Mouse (Mus musculus) embryonic stem cell, embryonic (primary cell): ENCODE measurements around the gene Apba1.

Experiments used
- CTCF ChIA-PET, 4 experiments: fragments of 300-600 bp in 2 of 4; fragments of 350-600 bp in 2 of 4; sonication (Branson Sonifier 250); formaldehyde crosslinking; loops; one replicate each; lab custom pipeline; 2022; ENCODE audit warnings: inconsistent platforms in 2 of 4; lab: Charles Lee
- POLR2A ChIA-PET, 4 experiments: fragments of 300-600 bp in 2 of 4; fragments of 350-600 bp in 2 of 4; sonication (Branson Sonifier 250); formaldehyde crosslinking; loops; one replicate each; lab custom pipeline; 2022; ENCODE audit warnings: antibody characterized with exemption in 4 of 4, inconsistent platforms in 1 of 4; lab: Charles Lee

The Apba1 gene

DNA sequence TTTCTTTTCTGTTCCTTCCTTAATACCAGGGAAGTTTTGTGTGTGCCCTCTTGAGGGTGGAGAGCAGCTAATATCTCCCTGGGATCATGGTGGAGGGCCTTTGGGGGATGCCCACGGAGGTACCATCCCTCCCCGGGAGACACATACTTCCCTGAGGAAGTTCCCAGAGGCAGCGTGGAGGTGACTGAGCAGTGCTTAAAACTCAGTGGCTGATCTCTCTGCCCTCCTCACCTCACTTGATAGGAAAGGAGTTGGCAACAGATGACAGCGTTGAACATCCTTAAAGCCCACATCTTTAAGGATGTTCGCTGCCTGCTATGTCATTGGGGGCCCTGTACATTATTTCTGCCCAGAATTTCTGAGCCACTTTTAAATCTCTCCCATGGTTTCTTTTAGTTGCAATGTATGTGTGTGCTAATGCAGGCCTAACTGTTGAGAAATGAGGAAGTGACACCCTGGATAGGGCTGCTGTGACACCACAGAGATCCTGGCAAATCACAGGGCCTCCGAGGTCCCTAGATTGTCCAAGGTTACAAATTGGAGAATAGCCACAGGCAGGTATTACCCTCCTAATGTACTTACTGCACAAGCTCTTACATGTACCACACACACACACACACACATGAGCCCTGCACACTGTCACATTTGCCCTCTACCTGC lies 187.5 kb downstream of the Apba1 start:
- ChIA-PET POLR2A (interaction anchor here in 2 of 4 experiments (1.2 to 2.9 kb wide), 2 partner anchors 10 to 11 kb away, joined by 4 to 19 read pairs; no protein-coding TSS in a partner anchor), CTCF (interaction anchor here in 1 of 4 experiments (1.0 kb wide), 1 partner anchor 14 kb away, joined by 5 read pairs; no protein-coding TSS in a partner anchor)

DNA sequence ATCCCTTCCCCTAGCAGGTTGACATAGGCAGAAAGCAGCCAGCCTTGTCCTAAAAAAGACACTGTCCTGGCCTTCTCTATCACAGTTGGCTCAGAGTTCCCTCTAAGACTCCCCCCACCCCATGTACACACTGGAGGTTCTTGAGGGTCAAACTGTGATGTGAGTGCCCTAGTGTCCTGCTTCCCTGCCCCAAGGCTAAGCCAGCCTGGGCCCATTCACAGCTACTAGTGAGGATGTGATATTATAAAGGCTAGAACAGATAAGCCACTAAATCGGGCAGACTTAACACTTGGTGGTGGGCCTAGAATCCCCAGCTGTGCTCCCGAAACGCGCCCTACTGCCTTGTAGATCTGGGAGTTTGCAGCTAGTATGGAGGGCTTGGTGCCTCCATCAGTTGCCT lies 188.1 kb downstream of the Apba1 start:
- CTCF ChIA-PET = interaction anchor here in 1 of 4 experiments (1.0 kb wide), 1 partner anchor 14 kb away, joined by 5 read pairs; no protein-coding TSS in a partner anchor
- POLR2A ChIA-PET = interaction anchor here in 2 of 4 experiments (1.2 to 2.9 kb wide), 3 partner anchors 9 to 10 kb away, joined by 4 to 19 read pairs (median 8); no protein-coding TSS in a partner anchor

DNA sequence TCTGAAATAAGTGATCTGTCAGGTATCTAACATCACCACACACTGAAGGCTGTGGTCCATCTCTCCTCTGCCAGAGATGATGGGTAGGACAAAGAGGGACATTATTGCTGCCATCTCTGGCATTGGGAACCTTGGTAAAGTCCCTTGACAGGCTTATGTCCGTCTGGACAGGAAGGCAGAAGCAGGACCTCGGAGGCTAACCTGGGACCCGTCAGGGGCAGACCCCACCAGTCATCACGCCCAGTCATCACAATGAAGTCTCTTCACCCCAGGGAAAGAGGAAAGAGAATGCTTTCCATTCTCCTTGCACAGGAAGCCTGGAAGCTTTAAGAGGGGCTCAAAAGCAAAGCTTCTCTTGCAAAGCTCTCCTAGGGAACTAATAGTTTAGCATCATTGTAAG lies 189.2 kb downstream of the Apba1 start:
- ChIA-PET CTCF (interaction anchor here in 3 of 4 experiments (0.6 to 1.5 kb wide), 4 partner anchors 12 to 190 kb away, joined by 3 to 6 read pairs (median 3); no protein-coding TSS in a partner anchor), POLR2A (interaction anchor here in 3 of 4 experiments (0.6 to 2.2 kb wide), 6 partner anchors 8 to 157 kb away, joined by 3 to 8 read pairs (median 4); no protein-coding TSS in a partner anchor)

DNA sequence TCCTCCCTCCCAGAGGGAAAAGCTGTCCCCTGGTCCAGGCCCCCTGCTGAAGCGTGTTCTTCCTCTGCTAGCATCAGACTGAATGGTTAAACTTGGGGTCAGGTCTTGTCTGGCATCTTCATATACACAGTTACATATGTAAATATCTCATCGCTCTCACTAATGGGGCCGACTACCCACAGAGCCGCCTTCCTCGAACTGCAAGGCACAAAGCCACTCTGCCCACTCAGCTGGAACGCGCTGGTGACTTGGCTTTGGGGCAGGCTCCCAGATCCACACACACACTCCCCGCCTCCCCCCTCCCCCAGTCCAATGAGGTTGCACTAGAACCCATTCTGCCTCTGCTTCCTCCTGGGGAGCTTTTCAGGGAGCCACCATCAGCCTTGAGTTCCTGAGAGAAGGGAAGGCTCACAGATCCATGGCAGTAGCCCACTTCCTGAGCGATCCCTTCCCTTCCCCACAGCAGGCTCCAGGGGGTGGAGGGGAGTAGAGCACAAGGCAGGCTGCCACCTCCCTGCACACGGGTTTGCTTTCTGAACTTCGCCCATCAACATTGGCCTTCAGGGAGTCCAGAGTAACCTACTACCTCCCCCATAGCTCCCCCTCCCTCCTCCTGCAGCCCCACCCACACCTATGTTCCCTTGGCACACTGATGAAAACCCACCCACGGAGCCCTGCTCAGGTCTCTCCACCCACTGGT lies 189.8 kb downstream of the Apba1 start:
- ChIA-PET POLR2A (interaction anchor here in 3 of 4 experiments (0.6 to 2.2 kb wide), 7 partner anchors 8 to 157 kb away, joined by 3 to 8 read pairs (median 3); no protein-coding TSS in a partner anchor), CTCF (interaction anchor here in 3 of 4 experiments (0.6 to 1.5 kb wide), 4 partner anchors 11 to 190 kb away, joined by 3 to 6 read pairs (median 3); no protein-coding TSS in a partner anchor)

DNA sequence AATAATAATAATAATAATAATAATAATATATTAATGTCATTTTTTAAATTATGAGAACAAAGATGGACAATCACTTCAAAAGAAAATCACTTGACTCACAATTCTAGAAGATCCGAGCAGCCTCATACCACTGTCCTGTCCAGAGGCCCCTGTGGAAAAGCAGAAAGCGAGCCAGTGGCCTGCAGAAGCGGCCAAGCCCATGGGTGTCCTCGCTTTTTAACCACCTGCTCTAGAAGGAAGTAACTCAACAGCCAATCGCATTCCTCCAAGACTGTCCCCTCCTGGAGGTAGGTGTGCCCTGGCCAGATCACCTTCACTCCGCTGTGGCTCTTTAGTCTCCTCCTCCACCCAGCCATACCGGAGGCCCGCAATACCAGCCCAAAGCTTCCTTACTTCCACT lies 196.8 kb downstream of the Apba1 start:
- POLR2A ChIA-PET = interaction anchor here in 3 of 4 experiments (0.5 to 3.4 kb wide), 29 partner anchors 8 to 820 kb away, joined by 3 to 22 read pairs (median 5); partner anchors contain the start of genes Apba1 (in 1 of the 3), Fam189a2 (in 1 of the 3), Fxn (in 1 of the 3) and Klf9 (in 1 of the 3)
- CTCF ChIA-PET = interaction anchor here in 2 of 4 experiments (0.6 to 2.8 kb wide), 5 partner anchors 10 to 326 kb away, joined by 3 to 10 read pairs (median 3); partner anchors contain the start of gene Apba1 (in 1 of the 2)

DNA sequence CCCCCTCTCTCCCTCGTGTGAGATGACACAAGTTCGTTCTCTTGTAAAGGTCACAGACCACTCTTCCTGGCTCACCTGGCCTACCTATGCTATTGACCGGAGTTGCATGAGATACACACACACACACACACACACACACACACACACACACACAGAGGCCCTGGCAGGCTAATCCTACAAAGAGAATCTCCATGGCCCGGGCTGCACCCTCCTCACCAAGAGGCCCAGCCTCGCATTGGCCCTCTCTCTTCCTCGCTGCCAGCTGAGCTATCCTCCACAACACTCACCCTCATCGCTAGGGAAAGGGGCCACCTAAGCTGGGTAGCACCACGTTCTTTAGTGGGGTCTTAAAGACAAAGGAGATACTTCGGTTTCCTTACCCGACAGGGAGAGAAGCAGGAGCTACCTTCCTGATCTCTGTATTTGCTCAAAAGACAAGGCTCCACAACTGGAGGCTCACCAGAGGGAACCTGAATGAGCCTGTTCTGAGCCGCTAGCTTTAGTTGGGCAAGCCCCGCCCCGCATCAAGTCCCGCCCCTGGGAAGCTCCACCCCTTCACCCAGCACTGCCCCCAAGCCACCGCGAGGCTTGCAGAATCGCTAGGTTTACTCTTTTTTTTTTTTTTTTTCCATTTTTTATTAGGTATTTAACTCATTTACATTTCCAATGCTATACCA lies 197.8 kb downstream of the Apba1 start:
- CTCF ChIA-PET = interaction anchor here in 3 of 4 experiments (0.5 to 2.8 kb wide), 20 partner anchors 9 to 509 kb away, joined by 3 to 10 read pairs (median 4); partner anchors contain the start of genes Apba1 (in 2 of the 3) and Mamdc2 (in 1 of the 3)
- POLR2A ChIA-PET = interaction anchor here (0.5 to 3.4 kb wide), 77 partner anchors 8 to 1679 kb away, joined by 3 to 22 read pairs (median 4); partner anchors contain the start of genes Fam189a2 (in 3 of the 4), Apba1 (in 1 of the 4), Fxn (in 1 of the 4) and Klf9 (in 1 of the 4)

DNA sequence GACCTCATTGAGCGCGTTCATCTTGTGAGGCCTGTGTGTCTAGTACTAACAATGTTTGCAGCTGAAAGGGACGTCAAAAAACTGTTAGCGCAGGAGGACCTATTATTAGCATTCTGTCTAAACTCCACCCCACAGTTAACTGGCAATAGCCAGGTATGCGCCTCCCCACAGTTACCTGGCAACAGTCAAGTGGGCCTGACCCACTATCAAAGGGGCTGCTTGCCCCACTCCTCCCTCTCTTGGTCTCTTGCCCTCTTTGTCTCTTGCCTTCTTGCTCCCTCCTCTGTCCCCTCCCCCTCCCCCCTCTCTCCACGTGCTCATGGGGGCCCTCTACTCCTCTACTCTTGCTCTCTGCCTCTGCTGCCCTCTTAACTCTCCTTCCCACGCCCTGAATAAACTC lies 198.9 kb downstream of the Apba1 start:
- ChIA-PET POLR2A (interaction anchor here in 3 of 4 experiments (0.9 to 3.4 kb wide), 16 partner anchors 10 to 882 kb away, joined by 3 to 22 read pairs (median 6); partner anchors contain the start of genes Apba1 (in 1 of the 3), Fam189a2 (in 1 of the 3), Fxn (in 1 of the 3) and Tjp2 (in 1 of the 3)), CTCF (interaction anchor here in 2 of 4 experiments (1.4 to 2.8 kb wide), 4 partner anchors 11 to 200 kb away, joined by 5 to 10 read pairs (median 8); partner anchors contain the start of gene Apba1 (in 2 of the 2))

DNA sequence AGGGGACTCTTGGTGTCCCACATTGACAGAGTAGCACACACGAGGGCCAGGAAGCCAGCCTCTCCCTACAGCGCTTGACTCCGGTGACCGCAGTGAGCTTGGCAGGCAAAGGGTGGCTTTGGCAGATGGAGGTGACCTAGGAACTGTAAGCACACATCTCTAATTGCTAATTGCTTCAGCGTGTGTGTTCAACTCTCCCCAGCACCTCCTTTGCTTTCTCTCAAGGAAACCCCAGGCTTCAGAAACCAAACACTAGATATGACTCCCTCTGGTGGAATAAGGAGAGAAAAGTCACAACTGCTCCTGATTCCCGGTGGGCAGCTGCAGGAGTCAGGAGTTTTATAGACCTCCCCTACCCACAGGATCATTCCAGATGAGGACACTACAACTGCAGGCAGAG lies 200.2 kb downstream of the Apba1 start:
- POLR2A ChIA-PET = interaction anchor here in 1 of 4 experiments (0.6 to 2.0 kb wide), 3 partner anchors 9 to 235 kb away, joined by 3 to 5 read pairs (median 4); no protein-coding TSS in a partner anchor
- CTCF ChIA-PET = interaction anchor here (0.6 to 2.9 kb wide), 13 partner anchors 9 to 1428 kb away, joined by 3 to 10 read pairs (median 3); partner anchors contain the start of gene Apba1 (in 1 of the 4)

DNA sequence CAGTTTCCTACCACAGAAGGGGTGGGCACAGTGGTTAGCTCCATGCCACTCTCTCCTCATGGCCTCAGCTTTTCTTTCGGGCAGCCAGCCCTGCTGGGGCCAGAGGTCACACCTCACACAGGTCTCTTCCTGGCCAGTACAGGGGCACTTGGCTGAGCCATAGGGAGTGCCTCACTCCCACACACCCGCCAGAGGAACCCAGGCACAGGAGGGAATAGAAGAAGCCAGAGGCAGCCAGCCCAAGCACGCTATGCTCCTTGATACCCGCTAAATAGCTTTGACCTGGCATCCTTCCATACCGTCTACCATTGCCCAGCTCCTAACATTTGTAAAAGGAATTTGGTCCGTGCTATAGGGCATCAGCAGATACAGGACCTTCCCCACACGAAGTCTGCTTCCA lies 201.2 kb downstream of the Apba1 start:
- ChIA-PET CTCF (interaction anchor here in 3 of 4 experiments (0.6 to 2.9 kb wide), 20 partner anchors 8 to 481 kb away, joined by 3 to 10 read pairs (median 4); partner anchors contain the start of gene Apba1 (in 1 of the 3)), POLR2A (interaction anchor here in 2 of 4 experiments (0.6 to 1.0 kb wide), 5 partner anchors 61 to 1044 kb away, joined by 3 to 4 read pairs (median 3); partner anchors contain the start of gene Apba1 (in 1 of the 2))

DNA sequence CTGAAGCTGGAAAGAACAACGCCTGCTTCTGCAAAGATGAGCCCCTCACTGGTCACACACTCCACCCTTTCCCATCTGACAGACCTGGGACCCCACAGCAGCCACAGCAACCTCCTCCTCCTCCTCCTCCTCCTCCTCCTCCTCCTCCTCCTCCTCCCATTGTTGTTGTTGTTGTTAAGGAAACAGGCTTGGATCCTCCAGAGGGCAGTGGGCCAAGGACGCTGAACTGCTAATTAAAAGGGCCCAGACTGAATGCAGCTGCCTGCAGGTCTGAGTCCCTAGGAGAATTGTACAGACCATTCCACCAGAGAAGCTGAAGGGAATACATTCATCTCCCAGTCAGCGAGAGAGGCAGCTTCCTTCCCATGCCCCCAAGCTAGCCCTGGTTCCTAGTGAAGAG lies 201.6 kb downstream of the Apba1 start:
- CTCF ChIA-PET = interaction anchor here in 3 of 4 experiments (0.6 to 2.9 kb wide), 13 partner anchors 14 to 394 kb away, joined by 3 to 10 read pairs (median 5); partner anchors contain the start of gene Apba1 (in 1 of the 3)
- POLR2A ChIA-PET = interaction anchor here in 3 of 4 experiments (0.6 to 1.0 kb wide), 4 partner anchors 61 to 1044 kb away, joined by 3 read pairs; partner anchors contain the start of gene Apba1 (in 1 of the 3)

DNA sequence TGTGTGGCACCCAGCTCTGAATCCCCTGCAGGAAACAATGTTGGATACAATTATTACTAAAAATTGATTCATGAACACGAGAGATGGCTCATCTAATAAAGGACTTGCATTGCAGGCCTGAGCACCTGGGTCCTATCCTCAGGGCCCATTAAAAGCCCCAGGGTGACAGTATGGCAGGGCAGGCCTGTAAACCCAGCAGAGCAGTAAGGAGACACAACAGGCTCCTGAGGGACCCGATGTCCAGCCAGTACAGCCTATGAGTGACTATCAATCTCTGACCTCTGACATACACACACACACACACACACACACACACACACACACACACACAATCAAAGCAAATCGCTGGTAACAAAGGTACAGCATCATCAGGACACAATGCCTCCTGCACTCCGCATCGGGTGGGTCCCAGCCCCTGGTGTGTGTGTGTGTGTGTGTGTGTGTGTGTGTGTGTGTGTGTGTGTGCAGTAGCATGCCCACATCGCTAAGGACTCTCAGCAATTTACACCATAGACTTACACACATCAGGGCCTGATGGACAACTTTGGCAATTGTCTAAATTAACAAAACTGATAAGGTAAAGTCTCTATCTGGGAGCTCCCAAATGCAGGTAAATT lies 202.3 kb downstream of the Apba1 start:
- ChIA-PET CTCF (interaction anchor here (0.6 to 2.9 kb wide), 17 partner anchors 15 to 610 kb away, joined by 3 to 13 read pairs (median 4); partner anchors contain the start of gene Apba1 (in 1 of the 4)), POLR2A (interaction anchor here (0.7 to 1.4 kb wide), 6 partner anchors 15 to 203 kb away, joined by 3 to 5 read pairs (median 3); partner anchors contain the start of gene Apba1 (in 1 of the 4))

DNA sequence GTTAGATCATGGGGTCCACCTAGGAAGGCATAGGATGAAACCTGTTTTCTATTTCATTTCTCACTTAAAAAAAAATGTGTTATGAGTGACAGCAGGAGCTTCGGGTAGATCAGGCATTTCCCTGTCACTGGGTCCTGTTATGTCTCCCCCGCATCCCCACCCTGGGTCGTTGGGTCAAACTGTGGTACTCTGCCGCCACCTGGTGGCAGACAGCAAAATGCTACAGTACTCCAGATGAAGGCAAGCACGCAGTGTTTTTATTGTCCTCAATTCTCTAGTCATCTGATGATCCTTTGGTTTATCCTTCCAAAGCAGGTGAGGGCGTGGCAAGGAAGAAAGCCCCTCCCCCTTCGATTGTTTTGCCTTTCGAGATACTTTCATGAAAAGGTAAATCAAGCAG lies 202.8 kb downstream of the Apba1 start:
- ChIA-PET POLR2A (interaction anchor here in 2 of 4 experiments (0.8 to 1.4 kb wide), 4 partner anchors 15 to 203 kb away, joined by 3 to 5 read pairs (median 4); partner anchors contain the start of gene Apba1 (in 1 of the 2)), CTCF (interaction anchor here (0.6 to 2.9 kb wide), 13 partner anchors 63 to 610 kb away, joined by 3 to 10 read pairs (median 3); partner anchors contain the start of gene Apba1 (in 1 of the 4))

DNA sequence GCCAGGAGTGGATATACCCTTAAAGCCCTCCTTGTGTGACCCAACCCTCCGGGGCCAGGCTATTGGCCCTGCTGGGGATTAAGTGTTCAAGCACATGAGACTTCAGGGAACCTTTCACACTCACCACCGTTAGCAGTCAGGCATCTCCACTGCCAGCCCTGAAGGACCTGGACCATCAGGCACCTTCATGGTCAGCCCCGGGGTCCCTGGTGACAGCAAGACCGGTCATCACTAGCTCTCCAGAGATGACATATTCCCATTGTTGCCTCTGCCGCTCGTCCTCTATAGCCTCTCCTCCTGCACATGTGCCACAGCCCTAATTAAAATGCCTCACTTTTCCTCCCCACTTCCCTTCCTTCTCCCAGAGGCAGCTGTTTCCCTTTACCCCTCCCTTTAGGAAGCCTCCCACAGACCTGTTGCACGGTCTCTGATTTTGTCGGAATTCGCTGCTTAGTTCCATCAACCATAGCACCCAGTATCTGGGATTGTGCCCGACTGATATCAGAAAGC lies 205.8 kb downstream of the Apba1 start:
- POLR2A ChIA-PET = no interaction called here
- CTCF ChIA-PET = interaction anchor here in 1 of 4 experiments (0.6 kb wide), 1 partner anchor 130 kb away, joined by 4 read pairs; no protein-coding TSS in a partner anchor

DNA sequence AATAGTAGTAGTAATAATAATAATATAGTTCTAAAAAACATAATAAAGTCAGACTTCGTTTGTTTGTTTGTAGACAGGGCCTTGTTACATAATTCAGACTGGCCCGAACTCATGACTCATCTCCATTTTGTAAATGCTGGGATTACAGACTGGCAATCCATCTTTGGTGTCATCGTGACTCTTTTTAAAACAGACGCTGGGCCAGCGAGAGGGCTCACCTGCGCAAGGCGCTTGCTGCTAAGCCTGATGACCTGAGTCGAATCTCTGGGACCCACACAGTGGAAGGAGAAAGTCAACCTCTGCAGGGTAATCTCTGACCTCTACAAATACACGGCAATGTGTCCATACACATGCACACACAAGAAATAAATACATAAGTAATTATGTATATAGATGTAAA lies 207.7 kb downstream of the Apba1 start:
- CTCF ChIA-PET = interaction anchor here in 1 of 4 experiments (0.9 kb wide), 1 partner anchor 10 kb away, joined by 3 read pairs; no protein-coding TSS in a partner anchor
- POLR2A ChIA-PET = interaction anchor here in 2 of 4 experiments (1.0 to 3.0 kb wide), 3 partner anchors 10 to 201 kb away, joined by 3 to 14 read pairs (median 4); no protein-coding TSS in a partner anchor

DNA sequence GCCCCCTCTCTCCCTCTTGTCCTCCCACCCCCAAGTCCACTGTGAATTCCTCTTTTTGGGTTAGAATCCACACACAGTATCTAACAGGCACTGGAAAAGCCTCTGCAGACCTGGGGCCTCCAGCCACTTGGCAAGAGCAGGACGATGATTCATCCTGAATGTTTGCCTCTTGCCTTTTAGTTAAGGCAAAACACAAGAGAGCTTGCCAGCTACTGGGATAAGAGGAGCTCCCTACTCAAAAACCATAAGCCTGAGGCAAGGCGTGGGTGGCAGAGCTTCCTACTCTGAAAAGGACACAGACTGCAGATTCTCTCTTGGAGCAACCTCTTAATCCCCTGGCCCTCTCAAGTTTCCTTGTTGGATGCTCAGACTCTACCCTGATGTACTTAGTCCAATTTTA lies 208.5 kb downstream of the Apba1 start:
- POLR2A ChIA-PET = interaction anchor here in 3 of 4 experiments (0.7 to 3.0 kb wide), 5 partner anchors 10 to 833 kb away, joined by 3 to 14 read pairs (median 4); no protein-coding TSS in a partner anchor

More for the DNA sequence above, 208.5 kb downstream of the Apba1 start:
- CTCF ChIA-PET = no interaction called here
